Mouse (Mus musculus) neural tube, postnatal 0 days (tissue): Measurements from ENCODE around the gene Colca2. TPM values are rescaled to one million over a fixed set of nuclear protein-coding genes. Genes with fewer than 3 reads are reported as not detected.

Experiments
- polyA plus RNA-seq: library from polyadenylated mRNA; unstranded; fragments of >200 nt; fragmentation: Nextera tagmentation; extraction: Ambion mirVana; gene quantifications from 2 replicates; pipeline ENCODE4 v1.2.1, GENCODE M21; 2015

Gene Colca2
- 1.0 and 1.2 TPM in 2 replicates for polyA plus RNA-seq

GRCm38 (mm10) chr9:51278500-51279381 lies at the start of gene Colca2:
Gene Colca2, minus strand, starts transcription at chr9:51278569.

Other genes with a start within 250 kb of the Colca2 start
- not detected in 2 replicates for gene Btg4, start 217.7 kb downstream of the Colca2 start, polyA plus RNA-seq
- 10.1 and 12.9 TPM in 2 replicates for gene Layn, start 201.5 kb downstream of the Colca2 start, polyA plus RNA-seq
- gene 4833427G06Rik, start 176.5 kb downstream of the Colca2 start, polyA plus RNA-seq: 1.2 and 1.7 TPM in 2 replicates
- not detected in 2 replicates for gene Gm32742, start 113.1 kb downstream of the Colca2 start, polyA plus RNA-seq
- 0.19 TPM in 1 of 2 replicates, not detected in the other for gene Pou2af1, start 64.9 kb downstream of the Colca2 start, polyA plus RNA-seq
- not detected in 2 replicates for gene 1810046K07Rik, start 50.3 kb upstream of the Colca2 start, polyA plus RNA-seq